Mouse (Mus musculus) frontal cortex, adult (tissue): ENCODE measurements at regions not wholly inside any gene's neighbourhood (a gene's known extent, or its start where the extent isn't known, plus 50 kb on each side); places are given as distances from the start of the nearest gene placed in this dataset.
A peak's percentile ranks its signal among the peaks of the same experiment; 100 is the strongest.
"Not testable (repeated sequence)": the region's sequence is repeated elsewhere in the genome, so short reads cannot be mapped to it uniquely, and the experiment has no call there.

Experiments used
- ATAC-seq: cut with Nextera tagmentation; 2 replicates; pipeline ENCODE4 v1.9.2; 2017; ENCODE audit warnings: mild to moderate bottlenecking, moderate library complexity, mixed read lengths; ENCODE audit not compliant: low TSS enrichment

DNA sequence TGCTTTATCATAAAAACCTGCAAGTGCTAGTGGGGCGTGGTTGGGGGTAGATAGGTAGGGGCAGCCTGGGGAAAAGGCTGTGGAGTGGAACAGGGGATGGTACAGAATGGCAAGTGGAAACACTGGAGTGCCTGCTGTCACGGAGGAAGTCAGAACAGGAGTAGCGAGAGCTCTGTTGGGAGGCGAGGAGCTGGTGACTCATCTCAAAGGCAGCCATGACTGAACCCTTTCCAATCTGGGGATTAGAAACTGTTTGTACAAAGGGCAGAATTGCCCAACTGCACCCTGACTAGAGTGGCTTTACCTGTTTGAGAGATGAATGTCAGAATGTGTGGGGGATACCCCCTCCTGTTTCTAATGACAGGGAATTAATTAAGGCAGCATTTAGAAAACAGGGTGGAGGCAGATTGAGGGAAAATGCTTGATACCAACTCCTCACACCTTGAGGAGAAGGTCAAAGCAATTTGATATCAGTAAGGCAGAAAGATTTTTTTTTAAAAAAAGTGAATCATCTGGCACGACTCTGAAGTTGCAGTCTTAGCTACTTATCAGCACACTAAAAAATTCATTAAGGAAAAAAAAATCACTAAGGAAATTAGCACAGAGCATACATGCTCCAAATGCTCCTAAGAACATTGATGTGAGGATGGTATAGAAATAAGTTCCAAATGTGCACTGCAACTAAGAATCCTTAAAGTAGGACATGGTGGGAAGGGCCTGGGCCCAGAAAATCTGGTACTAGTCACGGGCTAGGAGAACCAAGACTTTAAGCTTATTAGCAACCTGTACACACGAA lies 54.7 kb upstream of the Usp25 start:
- peak; percentile 84 for ATAC-seq

GRCm38 (mm10) chr16:76957491-76957890 lies 56.0 kb upstream of the Usp25 start:
- no peak for ATAC-seq

DNA sequence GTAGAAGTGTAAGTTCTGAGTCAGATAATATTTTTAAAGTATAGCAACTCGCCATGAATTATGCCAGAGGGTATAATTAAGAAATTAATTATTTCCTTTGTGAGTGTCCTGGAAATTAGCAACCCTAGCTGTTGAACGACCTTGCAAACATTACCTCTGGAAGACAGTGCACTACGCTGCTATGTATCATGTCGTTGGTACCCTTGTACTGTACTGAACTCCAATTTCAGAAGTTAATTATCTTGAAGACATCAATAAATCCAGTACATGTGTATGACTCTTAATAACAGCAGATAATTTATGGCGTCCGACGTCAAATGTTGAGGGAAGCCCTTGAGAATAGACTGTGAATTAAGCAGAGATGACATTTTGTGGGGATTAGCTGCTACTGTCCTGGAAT lies 56.4 kb upstream of the Usp25 start:
- no peak for ATAC-seq

GRCm38 (mm10) chr16:76950836-76951486 lies 62.5 kb upstream of the Usp25 start:
- ATAC-seq, result peak; percentile 55

GRCm38 (mm10) chr16:76947011-76947410 lies 66.5 kb upstream of the Usp25 start:
- peak; percentile 71 for ATAC-seq

GRCm38 (mm10) chr16:76938128-76938527 lies 75.4 kb upstream of the Usp25 start:
- peak; percentile 98 for ATAC-seq

DNA sequence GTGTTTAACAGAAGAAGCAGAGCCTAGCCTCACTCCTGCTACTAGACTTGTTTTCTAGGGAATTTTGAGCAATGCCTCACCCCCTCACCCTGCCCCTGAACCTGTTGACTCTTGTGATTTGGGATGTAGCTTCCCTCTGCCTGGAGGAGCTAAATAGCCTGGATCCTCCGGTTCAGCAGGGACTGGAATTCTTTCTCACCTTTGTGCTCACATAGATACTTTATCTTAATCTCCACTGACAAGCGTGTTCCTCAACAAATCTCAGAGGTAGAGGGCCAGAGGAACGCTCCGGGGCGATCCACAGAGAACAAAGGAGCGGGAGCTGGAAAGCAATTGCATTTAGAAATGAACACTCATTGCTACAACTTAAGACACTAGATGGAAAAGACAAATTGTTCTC lies 85.6 kb upstream of the Usp25 start:
- no peak for ATAC-seq

- not testable (repeated sequence) for ATAC-seq
Measured at GRCm38 (mm10) chr16:76920137-76920536, 93.4 kb upstream of the Usp25 start.

DNA sequence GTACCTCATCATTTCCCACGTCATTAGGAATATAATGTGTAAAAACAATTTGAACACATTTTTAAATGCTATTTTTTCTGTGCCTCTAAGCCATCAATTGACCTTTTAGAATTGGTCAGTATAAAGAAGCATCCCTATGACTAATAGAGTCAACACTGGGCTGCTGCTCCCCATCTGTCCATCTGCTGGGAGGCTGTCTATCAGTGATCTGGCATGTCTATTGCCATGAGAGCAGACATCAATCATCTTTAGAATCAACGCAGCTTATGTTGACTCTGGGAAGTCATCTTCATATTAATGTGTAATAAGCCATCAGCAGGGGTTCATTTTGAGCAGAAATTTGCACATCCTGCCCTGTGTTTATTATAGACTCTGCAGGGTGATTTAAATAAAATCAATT lies 94.9 kb upstream of the Usp25 start:
- ATAC-seq, result no peak

- ATAC-seq, result peak; percentile 73
Measured at GRCm38 (mm10) chr16:76914311-76914710, 99.2 kb upstream of the Usp25 start.

DNA sequence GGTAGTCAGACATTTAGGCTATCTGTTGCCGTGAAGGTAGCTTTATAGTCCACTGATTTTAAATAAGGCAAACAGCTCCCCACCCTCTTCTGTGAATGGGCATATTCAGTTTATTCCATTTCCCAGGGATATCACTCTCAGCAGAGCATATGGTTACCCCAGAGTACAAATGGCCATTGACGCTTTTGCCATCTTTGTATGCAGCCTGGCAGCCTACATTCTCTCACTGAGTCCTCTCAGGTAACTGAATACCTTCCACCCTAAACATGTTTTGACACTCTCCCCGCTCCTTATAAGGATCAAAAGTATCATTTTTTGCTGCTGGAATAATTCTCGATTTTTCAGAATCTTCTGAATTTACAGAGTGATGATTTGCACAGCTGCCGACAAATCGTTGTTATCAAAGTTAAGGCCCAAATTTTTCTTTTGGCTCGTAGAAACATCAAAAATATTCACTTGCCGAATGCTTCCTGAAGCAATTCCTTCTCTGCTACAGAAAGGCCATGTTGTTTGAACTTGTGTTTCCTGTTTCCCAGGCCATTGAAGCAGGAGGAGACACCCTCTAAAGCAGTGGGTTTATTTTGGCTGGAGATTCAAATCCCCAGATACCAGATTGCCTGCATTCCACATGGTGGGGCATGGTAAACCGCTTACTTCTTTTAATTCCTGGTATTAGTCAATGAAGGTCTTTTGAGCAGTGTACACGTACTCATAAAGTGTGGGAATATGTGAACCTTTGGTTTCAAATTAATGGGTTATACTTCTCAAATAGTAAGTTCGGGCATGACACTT lies 108.1 kb upstream of the Usp25 start:
- no peak for ATAC-seq

DNA sequence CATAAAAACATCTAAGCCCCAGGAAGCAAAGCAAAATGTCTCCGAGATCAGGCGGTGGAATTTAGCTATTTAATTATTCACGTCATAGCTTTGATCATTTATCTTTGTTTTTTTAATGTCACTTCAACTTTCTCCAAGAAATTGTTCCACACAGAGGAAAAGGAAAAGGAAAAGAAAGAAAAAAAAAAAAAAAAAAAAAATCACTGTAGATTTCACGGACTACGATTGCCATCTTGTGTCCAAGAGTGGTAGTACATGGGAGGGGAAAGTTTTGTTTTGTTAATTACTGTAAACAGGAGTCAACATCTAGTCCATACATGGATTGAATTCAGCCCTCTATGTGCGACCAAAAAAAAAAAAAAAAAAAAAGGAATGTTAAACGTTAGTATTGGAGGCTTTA lies 114.4 kb upstream of the Usp25 start:
- no peak for ATAC-seq

- ATAC-seq, result no peak
Measured at GRCm38 (mm10) chr16:76896305-76896704, 117.2 kb upstream of the Usp25 start.

DNA sequence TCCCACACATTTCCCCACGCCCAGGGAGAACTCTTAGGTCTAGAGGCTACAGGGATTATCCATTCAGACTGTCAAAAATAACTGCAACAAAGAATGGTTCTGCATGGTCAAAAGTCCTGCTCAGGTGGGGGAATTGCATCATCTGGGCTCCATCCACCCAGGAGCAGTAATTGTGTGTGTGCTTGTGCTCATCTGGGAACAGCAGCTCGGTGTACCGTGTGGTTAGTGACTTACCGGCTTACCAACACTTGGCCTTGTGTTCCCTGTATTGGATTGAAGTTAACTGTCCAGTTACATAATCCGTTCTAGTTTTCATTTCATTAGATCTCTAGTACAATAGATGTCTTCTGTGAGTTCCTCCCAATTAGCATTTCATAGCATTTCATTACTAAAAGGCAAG lies 117.7 kb upstream of the Usp25 start:
- no peak for ATAC-seq

DNA sequence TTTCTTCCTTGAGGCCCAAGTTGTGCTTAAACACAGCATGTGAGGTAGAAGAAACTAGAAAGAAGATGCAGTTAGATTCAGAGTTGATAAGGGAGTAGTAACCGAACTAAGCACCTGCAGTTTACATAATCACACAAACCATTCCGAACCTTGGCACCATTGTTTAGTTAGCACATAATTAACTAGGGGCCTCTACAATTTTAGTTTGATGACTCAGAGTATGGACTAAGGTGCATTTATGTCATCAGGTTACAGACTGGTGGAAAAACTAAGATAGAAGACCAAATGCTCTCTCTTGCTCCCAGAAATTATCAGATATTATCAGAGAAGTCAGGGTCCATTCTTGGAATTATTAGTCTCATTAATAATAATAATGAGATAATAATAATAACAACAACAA lies 134.9 kb upstream of the Usp25 start:
- ATAC-seq, result no peak

DNA sequence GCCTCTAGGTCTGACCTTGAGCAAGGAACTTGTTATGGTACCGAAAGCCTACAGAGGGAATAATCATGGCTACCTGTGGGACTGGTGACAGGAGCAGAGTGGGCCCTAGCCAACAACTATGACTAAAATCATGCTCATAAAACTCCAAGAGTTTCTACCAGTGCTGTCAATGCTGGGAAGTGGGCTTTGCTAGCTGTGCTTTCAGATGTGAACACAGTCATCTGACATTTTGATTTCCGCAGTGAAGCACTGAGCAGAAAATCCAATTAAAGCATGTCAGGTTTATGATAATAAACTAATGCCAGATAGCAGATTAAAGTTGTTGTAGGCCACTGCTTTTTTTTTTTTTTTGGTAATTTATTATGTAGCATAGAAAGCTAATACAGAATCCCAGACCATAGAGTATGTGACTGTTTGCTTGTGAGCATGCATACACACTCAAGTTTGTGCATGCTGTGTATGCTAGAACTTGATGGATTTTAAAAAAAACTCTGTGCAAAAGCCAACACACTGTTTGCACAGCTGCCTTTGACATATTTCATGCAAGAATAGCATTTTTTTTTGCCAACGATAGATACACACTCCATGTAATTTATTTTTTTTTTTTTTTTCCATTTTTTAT lies 138.0 kb upstream of the Usp25 start:
- ATAC-seq, result no peak

- ATAC-seq, result peak; percentile 56
Measured at GRCm38 (mm10) chr16:76866465-76866802, 147.1 kb upstream of the Usp25 start.

- peak; percentile 99 for ATAC-seq
Measured at GRCm38 (mm10) chr16:76865731-76866464, 147.6 kb upstream of the Usp25 start.

GRCm38 (mm10) chr16:76864392-76864791 lies 149.1 kb upstream of the Usp25 start:
- ATAC-seq, result no peak

- ATAC-seq, result no peak
Measured at GRCm38 (mm10) chr16:76855797-76856196, 157.7 kb upstream of the Usp25 start.

DNA sequence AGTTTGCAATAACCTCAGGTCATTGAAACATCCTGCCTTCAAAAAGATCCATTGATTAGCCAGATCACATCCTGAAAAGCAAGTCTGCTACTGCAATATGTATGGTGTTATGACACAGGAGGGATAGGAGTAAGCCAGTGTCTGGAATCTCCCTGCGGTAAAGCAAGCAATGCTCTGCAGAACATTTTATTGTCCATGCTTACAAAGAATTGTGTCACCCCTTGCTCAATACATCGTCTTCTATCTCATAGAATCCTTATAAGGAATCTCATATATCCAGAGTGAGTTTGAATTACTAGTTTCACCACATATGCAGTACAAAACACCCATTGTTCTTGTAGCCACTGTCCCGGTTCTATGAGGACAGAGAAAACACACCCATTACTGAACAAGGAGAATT lies 162.1 kb upstream of the Usp25 start:
- ATAC-seq, result no peak

- ATAC-seq, result no peak
Measured at GRCm38 (mm10) chr16:76837450-76837849, 176.1 kb upstream of the Usp25 start.
